ENCODE assay signal across 18 mouse cellular contexts in genomic region chr6:34087701-34088100, GRCm38 (mm10). TPM values are rescaled to one million over a fixed set of nuclear protein-coding genes. Genes with fewer than 3 reads are reported as not detected.
A peak's percentile ranks its signal among the peaks of the same experiment; 100 is the strongest.
DNase-seq lines count a peak whose midpoint lies in the region.
"Had no signal": no experiment of that assay in that cellular context is flagged by ENCODE, and none has a peak within 500 bp of the region (broad histone marks: within the 10 kb centered on the region; RNA-seq: fewer than 3 reads in every experiment).

No protein-coding gene starts in this region.

- intact Hi-C loops in left cerebral cortex, postnatal 10 days (cut with DNase I): no loop called here

- peak; percentile 24 to 31 for DNase-seq in frontal cortex, adult 2 months (ENCODE audit: extremely low spot score in 1 of 2, low spot score in 1 of 2)
- DNase-seq in frontal cortex, postnatal 10 days (ENCODE audit: low spot score in 2 of 2): no peak
- DNase-seq in left cerebral cortex, adult 9 months (ENCODE audit: low spot score in 2 of 2): peak; percentile 11 to 14
- no peak for DNase-seq in left cerebral cortex, postnatal 10 days (ENCODE audit: extremely low spot score in 1 of 2, low spot score in 2 of 2)
- peak; percentile 51 for DNase-seq in right cerebral cortex, adult 18-20 months
- no peak for DNase-seq in right cerebral cortex, postnatal 4 days
- DNase-seq in telencephalon, adult 2 months (ENCODE audit: low read depth, low spot score): peak; percentile 28
- DNase-seq: adrenal gland, postnatal 10 days; adrenal gland, postnatal 36 days; B cell, adult 2 months; cerebellum, adult 11 months; cerebellum, adult 2 months; cerebellum, adult 9-11 months; cerebellum, postnatal 25 days; gastrocnemius, postnatal 25 days; heart, adult 2 months; heart, postnatal 14 days had no signal

RNA-seq across cellular contexts. Expression of gene Lrguk, which starts 58.5 kb away (rescaled TPM):
- polyA plus RNA-seq in frontal cortex, adult 2 months (2012; rRNA removed): 1.2 TPM in 2 replicates
- total RNA-seq in left cerebral cortex, postnatal 10 days (2021): 1 to 10 TPM; 3.4 to 3.7 TPM
- total RNA-seq: gastrocnemius, adult 8-10 months had no signal

Comparison
In these comparisons a context has a peak if more than half of its experiments do, and no peak if none do; other contexts are left out.
1. DNase-seq: peak in frontal cortex, adult 2 months (2 of 2), left cerebral cortex, adult 9 months (2 of 2), right cerebral cortex, adult 18-20 months (single experiment) and telencephalon, adult 2 months (single experiment); none in frontal cortex, postnatal 10 days (0 of 2), left cerebral cortex, postnatal 10 days (0 of 2) and right cerebral cortex, postnatal 4 days (single experiment).